Mouse (Mus musculus) G1E-ER4 (cell line): ENCODE data around the gene Pdcd5. TPM values are rescaled to one million over a fixed set of nuclear protein-coding genes. Genes with fewer than 3 reads are reported as not detected.
A peak's percentile ranks its signal among the peaks of the same experiment; 100 is the strongest.

ENCODE experiments used
- GATA1 ChIP-seq: IDR thresholded peaks from one replicate; pipeline ENCODE4 v1.8.0; 2012; ENCODE audit warnings: low read length, inconsistent platforms
- polyA plus RNA-seq: library from polyadenylated mRNA; stranded (reverse); fragments of >175 nt; gene quantifications from 2 replicates; pipeline ENCODE4 v1.2.3, GENCODE M21; 2012

Gene Pdcd5
- polyA plus RNA-seq, 1 experiment: 492 TPM

DNA sequence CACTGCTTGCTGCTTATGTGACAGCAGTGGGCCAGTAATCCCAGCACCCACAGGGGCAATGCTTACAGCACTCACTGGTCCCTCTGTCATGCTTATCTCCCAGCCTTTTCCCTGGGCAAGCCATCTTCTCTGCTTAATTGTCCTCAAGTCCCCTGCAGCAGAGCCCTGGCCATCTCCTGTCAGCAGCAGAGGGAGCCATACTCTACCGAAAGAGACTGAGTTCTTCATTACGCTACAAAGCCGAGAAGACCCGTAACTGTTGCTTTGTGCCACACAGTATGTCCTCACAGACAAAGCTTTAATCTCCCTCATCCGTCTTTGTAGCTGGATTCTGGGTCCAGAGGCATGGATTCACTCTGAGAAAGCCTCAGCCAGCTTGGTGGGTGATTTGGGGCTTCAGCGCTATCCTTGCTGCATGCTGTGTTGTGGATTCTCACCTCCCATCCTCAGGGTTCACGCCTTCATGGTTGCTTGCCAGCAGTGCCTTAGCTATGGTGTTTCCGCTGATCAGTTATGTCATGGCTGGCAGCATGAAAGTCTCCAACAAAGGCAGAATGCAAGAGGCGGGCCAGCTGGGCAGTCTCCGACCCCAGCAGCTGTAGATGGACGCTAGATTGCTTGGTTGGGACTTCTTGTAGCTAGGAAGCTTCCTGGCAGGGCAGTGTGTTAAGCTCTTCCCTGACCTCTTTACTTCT is 3.5 kb upstream of the Pdcd5 start:
- no peak for TF ChIP-seq GATA1

DNA sequence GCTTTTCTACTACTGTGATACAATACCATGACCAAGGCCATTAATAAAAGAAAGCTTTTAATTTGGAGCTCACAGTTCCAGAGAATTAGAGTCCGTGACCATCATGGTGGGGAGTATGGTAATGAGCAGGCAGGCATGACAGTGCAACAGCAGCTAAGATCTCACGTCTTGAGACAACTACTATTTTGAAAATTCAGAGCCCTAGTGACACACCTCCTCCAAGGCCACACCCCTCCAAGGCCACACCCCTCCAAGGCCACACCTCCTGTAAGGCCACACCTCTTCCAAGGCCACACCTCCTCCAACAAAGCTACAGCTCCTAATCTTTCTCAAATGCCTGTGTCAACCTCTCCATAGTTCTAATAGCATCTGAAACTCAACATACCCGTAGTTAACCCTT is 1.8 kb upstream of the Pdcd5 start:
- TF ChIP-seq GATA1: no peak

DNA sequence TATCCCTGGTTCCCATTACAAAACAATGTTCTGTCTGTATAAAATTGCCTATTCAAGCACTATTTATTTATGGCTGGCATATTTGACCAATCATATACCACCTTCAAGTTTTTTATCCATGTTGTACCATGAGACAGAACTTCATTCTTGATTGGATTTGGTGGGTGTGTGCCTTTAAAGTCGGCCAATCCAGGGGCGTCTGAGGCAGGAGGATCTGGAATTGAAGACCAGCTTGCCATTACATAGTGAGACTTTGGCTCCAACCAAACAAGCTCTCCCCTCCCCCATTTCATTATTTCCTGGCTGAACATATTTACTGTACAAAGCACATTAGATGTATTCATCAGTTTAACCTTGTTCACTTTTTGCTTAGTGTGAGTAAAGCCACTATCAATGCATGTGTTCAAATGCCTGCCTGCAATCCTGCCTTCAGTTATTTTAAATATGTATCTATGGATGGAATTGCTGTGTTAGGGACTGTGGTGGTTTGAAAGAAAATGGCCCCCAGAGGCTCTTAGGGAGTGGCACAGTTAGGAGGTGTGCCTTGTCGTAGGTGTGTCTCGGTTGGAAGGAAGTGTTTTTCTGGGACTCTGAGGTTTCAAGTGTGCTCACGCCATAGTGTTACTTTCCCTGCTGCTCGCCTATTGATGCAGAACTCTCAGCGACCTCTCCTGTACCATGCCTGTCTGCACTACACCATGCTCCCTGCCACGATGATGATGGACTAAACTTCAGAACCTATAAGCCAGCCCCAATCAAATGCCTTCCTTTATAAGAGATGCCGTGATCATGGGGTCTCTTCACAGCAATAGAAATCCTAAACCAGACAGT is 1.1 kb upstream of the Pdcd5 start:
- no peak for TF ChIP-seq GATA1

DNA sequence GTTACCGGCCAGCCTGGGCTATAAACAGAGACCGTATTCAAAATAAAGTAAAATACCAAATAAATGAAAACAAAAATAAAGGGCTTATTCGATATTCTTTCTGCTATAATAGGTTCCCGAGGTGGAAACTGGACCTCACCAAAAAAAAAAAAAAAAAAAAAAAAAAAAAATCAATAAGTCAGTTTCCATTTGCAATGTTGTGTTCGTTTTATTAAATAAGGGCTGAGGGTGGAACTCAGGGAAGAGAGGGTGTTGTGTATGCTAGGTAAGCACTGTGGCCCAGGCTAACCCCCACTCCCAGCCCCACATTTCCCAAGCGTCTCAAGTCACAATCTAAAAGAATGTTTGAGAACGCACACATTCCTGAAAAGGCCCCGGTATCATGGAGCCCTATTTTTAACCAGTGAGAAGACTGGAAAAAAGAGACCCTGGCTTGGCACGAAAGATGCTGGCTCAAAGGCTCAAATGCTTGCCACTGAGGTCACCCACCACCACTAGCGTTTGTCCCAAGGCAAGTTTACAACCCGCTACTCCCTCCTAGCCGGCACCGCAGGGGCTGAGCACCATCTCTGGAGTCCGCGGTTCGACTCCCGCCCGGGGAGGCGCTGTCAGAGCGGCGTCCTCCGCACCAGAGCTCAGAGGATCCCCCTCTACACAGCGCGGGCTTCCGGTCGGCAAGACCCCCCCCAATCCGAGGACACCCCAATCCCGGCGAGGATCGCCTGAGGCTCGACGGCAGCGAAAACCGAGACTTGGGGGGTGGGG is 822 bp downstream of the Pdcd5 start:
- no peak for TF ChIP-seq GATA1

DNA sequence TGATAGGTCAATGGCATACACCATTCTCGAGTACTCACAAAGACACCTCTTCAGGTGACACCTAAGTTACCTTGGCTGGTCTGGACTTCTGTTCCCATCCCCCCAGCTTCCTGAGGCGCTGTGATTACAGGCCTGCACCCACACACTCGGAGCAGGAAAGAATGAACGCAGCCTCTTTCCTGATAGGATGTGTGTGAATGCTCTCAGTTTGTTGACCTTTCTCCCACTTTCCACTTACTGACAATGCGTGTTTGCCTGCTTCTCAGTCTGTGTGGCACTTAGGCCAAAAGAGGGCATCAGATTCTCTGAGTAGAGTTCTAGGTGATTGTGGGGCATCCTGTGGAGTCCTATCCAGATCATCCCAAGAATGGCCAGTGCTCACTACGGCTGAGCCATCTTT is 7.2 kb downstream of the Pdcd5 start:
- TF ChIP-seq GATA1: no peak

DNA sequence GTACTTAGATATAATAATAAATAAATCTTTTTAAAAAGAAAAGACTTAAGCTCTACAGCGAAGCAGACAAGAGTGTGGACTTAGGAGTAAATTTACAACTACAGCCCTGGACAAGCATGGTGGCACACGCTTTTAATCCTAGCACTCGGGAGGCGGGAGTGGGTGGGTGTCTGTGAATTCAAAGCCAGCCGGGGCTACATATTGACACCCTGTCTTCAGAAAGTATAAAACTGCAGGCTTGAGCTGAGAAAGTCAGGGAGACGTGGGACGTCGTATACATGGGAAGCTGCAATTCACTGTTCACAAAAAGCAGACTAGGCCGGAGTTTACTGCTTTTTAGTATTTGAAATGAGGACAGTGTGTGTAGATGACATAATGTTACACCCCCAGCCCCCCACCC is 10.4 kb downstream of the Pdcd5 start:
- no peak for TF ChIP-seq GATA1

DNA sequence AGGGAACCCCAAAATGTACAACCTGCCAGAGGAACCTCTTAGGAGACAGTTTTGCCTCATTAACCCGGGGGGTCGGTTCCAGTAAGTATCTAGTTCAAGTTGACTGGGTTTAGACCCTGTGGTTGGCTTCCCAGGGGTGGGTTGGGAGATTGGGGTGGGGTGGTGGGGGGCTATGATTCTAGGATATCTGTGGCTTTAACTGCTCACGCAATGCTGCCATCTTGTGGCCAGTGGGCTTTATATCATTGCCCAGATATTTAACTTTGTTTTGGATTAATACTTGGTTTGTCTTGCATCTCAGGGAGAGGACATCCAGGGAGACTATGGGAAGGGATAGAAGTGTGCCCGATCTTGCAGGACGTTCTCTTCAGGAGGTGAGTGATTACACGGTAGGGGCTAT is 11.1 kb downstream of the Pdcd5 start:
- TF ChIP-seq GATA1: no peak

DNA sequence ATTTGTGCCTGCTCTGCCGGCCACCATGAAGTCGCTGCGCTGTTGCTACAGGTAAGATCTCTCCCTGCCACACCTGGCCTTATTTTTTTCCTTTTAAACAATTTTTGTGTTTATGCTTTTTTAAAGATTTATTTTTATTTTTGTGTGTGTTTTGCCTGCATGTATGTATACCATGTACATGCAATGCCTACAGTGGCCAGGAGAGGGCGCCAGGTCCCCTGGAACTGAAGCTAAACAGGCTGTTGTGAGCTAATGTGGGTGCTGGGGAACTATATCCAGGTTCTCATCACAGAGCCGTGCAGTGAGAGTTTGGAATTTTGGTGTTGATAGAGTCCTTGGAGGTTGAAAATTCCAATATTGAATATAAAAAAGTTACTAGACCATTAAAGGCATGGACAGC is 18.8 kb downstream of the Pdcd5 start:
- TF ChIP-seq GATA1: no peak

DNA sequence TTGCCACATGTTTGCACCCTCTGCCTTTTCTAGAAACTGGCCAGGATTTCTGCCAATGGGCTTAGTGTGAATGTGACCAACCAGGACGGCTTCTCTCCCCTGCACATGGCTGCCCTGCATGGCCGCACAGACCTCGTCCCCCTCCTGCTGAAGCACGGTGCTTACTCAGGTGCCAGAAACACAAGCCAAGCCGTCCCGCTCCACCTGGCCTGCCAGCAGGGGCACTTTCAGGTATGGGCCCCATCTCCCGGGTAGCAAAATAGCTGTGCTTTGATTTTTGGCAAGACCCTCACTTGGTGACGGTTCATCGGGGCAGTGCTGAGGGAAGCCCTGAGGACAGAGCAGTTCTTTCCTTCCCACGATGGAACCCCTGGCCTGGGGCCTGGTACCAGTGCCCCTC is 19.9 kb downstream of the Pdcd5 start:
- no peak for TF ChIP-seq GATA1

DNA sequence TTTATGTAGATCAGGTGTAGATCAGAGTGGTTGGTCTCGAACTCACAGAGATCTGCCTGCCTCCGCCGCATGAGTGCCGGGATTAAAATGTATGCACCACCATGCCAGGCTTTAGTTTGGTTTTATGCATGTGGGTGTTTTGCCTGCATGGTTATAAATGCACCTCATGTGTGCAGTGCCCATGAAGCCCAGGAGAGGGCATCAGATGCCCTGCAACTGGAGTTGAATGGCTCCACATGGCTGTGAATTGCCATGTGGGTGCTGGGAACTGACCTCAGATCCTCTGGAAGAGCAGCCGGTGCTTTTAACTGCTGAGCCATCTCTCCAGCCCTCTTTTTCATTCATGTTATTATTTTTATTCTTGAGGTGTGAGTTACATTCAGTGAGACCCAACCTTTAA is 21.3 kb downstream of the Pdcd5 start:
- TF ChIP-seq GATA1: no peak

DNA sequence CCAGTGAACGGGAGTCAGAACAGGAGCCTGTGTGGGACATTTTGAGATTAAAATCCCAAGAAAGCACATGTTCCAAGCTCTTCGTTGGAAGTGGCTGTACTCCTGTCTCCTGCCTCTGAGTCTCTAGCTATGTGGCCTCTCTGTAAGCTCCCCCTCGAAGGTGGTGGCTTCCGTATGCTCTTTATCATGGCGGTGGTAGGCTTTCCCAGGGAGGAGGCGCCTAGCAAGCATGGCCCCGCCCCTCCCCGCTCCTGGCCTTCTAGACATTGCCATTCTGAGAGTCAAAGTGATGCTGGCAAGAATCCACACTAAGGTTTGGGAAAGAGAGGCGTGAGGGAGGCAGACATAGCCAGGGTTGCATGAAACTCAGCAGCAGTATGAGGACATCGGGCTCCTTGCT is 24.7 kb downstream of the Pdcd5 start:
- no peak for TF ChIP-seq GATA1

DNA sequence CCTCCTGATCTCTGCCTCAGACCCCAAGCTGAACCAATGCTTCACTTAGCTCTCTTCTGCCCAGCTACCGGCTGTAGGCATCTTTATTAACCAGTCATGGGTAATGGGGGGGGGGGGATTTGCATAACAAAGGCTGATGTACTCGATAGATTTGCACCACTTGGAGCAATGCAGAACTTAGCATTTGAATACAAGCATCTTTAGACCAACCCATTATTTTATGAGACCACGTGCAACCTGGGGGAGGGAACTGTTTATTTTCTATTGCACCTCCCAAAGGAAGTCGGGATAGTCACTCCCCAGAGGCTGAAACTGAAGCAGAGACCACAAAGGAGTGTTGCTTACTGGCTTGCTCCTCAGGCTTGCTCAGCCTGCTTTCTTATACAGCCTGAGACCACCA is 29.8 kb downstream of the Pdcd5 start:
- TF ChIP-seq GATA1: no peak

DNA sequence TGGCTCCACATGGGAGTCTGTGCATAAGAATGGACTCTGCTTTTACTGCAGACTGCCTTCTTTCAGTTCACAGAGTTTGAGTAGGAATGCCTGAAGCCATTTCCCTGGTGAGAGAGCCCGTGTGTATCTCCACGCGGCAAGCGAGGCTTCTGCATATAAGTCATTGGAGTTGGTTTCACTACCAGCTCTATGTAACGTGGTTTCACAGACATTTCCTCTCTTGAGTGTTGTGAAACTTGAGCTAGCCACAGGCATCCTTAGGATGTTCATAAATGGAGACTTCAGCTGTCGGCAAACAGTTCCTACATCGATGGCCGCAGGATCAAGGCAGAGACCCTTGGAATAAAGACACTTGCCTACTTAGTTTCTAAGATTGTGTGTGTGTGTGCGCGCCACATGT is 38.1 kb downstream of the Pdcd5 start:
- TF ChIP-seq GATA1: no peak

DNA sequence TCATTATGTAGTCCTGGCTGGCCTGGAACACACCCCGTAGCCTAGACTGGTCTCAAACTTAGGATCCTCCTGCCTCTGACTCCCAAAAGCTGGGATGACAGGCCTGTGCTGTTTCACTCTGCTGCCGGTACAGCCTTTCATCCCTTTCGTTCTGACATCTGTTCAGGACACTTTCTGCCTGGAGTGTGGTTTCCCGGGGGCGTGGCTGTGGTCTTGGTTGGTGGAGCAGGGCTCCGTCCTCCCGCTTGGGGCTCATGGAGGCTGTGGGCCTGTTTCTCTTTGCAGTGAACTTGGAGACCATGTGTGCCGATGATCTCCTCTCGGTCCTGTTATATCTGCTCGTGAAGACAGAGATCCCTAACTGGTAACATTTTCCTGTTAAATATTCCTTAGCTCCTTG is 40.5 kb downstream of the Pdcd5 start:
- TF ChIP-seq GATA1: no peak

DNA sequence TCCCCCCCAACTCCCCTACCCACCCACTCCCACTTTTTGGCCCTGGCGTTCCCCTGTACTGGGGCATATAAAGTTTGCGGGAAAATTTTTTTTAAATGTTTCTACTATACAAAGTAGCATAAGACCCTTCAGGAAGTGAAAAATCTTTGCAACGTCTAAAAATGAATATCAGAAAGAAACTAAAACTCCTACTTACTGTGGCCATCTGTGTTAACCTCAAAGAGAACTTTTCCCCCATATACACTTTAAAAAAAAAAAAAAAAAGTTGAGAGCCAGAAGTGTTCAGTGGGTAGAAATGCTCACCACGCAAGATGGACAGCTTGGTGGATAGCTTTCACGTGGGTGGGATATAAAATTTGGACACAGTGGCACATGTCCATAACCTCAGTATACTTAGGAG is 44.6 kb downstream of the Pdcd5 start:
- no peak for TF ChIP-seq GATA1

DNA sequence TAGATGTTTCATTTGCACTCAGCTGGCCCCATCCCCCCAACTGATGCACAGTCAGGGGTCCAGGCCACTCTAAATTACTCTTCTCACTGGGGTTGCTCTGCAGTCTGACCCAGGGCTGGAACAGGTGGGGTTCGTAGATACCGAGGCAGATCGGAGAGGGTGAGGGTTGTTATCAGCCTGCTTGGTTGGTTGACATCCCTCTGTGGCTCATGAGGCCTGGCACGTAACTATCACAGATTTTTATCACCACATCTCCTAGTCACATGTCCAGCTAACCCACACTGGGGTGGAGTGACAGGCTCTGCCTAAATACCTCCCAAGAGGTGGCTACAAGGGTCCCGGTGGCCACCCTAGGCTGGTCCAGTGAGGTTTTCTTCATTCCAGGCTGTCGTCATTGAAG is 46.2 kb downstream of the Pdcd5 start:
- peak; percentile 99 for TF ChIP-seq GATA1
